Mouse (Mus musculus) ES-E14 (cell line): ENCODE results near the gene Kirrel2. TPM values are rescaled to one million over a fixed set of nuclear protein-coding genes. Genes with fewer than 3 reads are reported as not detected.

ENCODE experiments used
- DNase-seq: peaks from one replicate; pipeline ENCODE4 v3.0.0-alpha.2; 2013; ENCODE audit warnings: low read depth, low spot score
- H3K27ac ChIP-seq: 2 replicates; pipeline ENCODE4 v1.5.1; 2012; ENCODE audit warnings: low read depth, mild to moderate bottlenecking, low read length, moderate library complexity, mixed read lengths; ENCODE audit not compliant: poor library complexity, insufficient read depth, severe bottlenecking
- H3K36me3 ChIP-seq: 2 replicates; pipeline ENCODE4 v1.6.1; 2012; ENCODE audit warnings: mild to moderate bottlenecking, low read length, moderate library complexity, mixed read lengths; ENCODE audit not compliant: control insufficient read depth, poor library complexity, insufficient read depth, severe bottlenecking
- H3K4me1 ChIP-seq, 2 experiments: fragments of 150-350 bp in 1 of 2; sonication (generic) in 1 of 2; 2 replicates each; pipeline ENCODE4 v1.6.1; 2012; ENCODE audit warnings: low read length in 2 of 2, mild to moderate bottlenecking in 1 of 2, mixed read lengths in 1 of 2; ENCODE audit not compliant: control insufficient read depth in 2 of 2, insufficient read depth in 2 of 2, poor library complexity in 1 of 2
- H3K4me3 ChIP-seq, 2 experiments: fragments of 150-350 bp in 1 of 2; sonication (generic) in 1 of 2; 2 replicates each; pipeline ENCODE4 v1.5.1; 2012; ENCODE audit warnings: low read length in 2 of 2, low read depth in 1 of 2, mild to moderate bottlenecking in 1 of 2, mixed read lengths in 1 of 2; ENCODE audit not compliant: insufficient read depth in 1 of 2, poor library complexity in 1 of 2, severe bottlenecking in 1 of 2
- H3K9ac ChIP-seq: 2 replicates; pipeline ENCODE4 v1.6.1; 2012; ENCODE audit warnings: low read depth, mild to moderate bottlenecking, low read length, mixed read lengths; ENCODE audit not compliant: poor library complexity, insufficient read depth, severe bottlenecking
- H3K9me3 ChIP-seq: fragments of 150-350 bp; sonication (generic); 2 replicates; pipeline ENCODE4 v1.6.1; 2012; ENCODE audit warnings: low read depth, mild to moderate bottlenecking, low read length; ENCODE audit not compliant: control insufficient read depth, insufficient read depth
- CHD2 ChIP-seq: IDR thresholded peaks from 2 replicates; pipeline ENCODE4 v1.6.1; 2014; ENCODE audit warnings: mild to moderate bottlenecking, low read depth, low read length, inconsistent platforms
- HCFC1 ChIP-seq: IDR thresholded peaks from 2 replicates; pipeline ENCODE4 v1.6.1; 2012; ENCODE audit warnings: low read length, inconsistent platforms, borderline replicate concordance; ENCODE audit not compliant: insufficient read depth
- MAFK ChIP-seq: IDR thresholded peaks from 2 replicates; pipeline ENCODE4 v1.6.1; 2014; ENCODE audit warnings: mild to moderate bottlenecking, low read depth, low read length, inconsistent platforms; ENCODE audit not compliant: insufficient read depth
- ZC3H11A ChIP-seq: IDR thresholded peaks from 2 replicates; pipeline ENCODE4 v1.6.1; 2012; ENCODE audit warnings: low read depth, mild to moderate bottlenecking, inconsistent platforms, low read length, borderline replicate concordance
- ZNF384 ChIP-seq: IDR thresholded peaks from 2 replicates; pipeline ENCODE4 v1.6.1; 2012; ENCODE audit warnings: low read depth, low read length, inconsistent platforms
- in situ Hi-C, 2 experiments: fragments of 600-800 bp; cut with MboI; formaldehyde crosslinking; loops; one replicate each; pipeline ENCODE4 v1.15.1; 2025; ENCODE audit warnings: low sequenced_read_pairs in 2 of 2, inconsistent platforms in 1 of 2; ENCODE audit not compliant: unreplicated experiment in 2 of 2
- total RNA-seq: library from RNA; depleted of rRNA; stranded (reverse); fragments of 300-350 nt; gene quantifications from 2 replicates; pipeline ENCODE4 v1.2.3, GENCODE M21; 2012

Kirrel2 gene
- total RNA-seq, 1 experiment = 10.7 TPM

GRCm38 (mm10) chr7:30434701-30435100, 22.8 kb downstream of the Kirrel2 start:
- Histone ChIP-seq H3K27ac (peak overlapping the region; percentile 84), H3K4me1 (peaks cover 1 to 11% of the 10 kb centered on the region in 2 experiments; a peak in 3 of 4 replicates), H3K9me3 (no peaks in the 10 kb centered on the region), H3K4me3 (peak overlapping the region in 1 of 2 experiments; percentile 4; a peak in 1 of 4 replicates), H3K9ac (peak overlapping the region; percentile 10; the same call in 1 of the 2 replicates), H3K36me3 (peaks cover 10% of the 10 kb centered on the region)
- in situ Hi-C loops = no loop called here
- TF ChIP-seq ZNF384 = no peak
- no peak for TF ChIP-seq MAFK
- TF ChIP-seq CHD2 = no peak
- no peak for DNase-seq

DNA sequence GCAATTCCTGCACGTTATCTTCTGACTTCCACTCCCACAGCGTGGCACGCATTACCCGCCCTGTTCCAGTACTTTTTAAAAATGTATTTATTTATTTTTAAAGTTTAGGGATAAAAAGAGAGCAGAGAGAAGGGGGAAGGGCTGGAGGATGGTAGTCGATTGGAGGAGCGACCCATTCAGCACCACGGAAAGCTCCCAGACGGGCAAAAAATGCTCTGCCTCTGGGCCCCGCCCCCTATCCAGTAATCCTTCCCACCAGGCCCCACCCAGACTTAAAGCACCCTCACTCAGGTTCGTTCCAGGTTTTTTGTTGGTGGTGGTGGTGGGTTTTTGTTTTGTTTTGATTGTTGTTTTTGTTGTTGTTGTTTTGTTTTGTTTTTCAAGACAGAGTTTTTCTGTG, 23.3 kb downstream of the Kirrel2 start:
- H3K9ac ChIP-seq = no peak overlapping the region
- H3K27ac ChIP-seq = peak overlapping the region; percentile 84
- H3K4me3 ChIP-seq = no peak overlapping the region
- peaks cover 10% of the 10 kb centered on the region for H3K36me3 ChIP-seq
- in situ Hi-C loops = no loop called here
- peak; percentile 75 for DNase-seq
- no peaks in the 10 kb centered on the region for H3K9me3 ChIP-seq
- TF ChIP-seq ZNF384 = peak; percentile 90
- TF ChIP-seq CHD2 = no peak
- TF ChIP-seq ZC3H11A = no peak
- no peak for TF ChIP-seq HCFC1
- TF ChIP-seq MAFK = 0 out of 2 replicates have a peak, but pooled peaks have one; percentile 16
- peaks cover 1 to 11% of the 10 kb centered on the region in 2 experiments; a peak in 3 of 4 replicates for H3K4me1 ChIP-seq

- peaks cover 27% of the 10 kb centered on the region for H3K36me3 ChIP-seq
- no peak overlapping the region for H3K4me3 ChIP-seq
- peak; percentile 31; the same call in 1 of the 2 replicates for TF ChIP-seq MAFK
- no peak for TF ChIP-seq ZNF384
- 0 out of 2 replicates have a peak, but pooled peaks have one; percentile 26 for TF ChIP-seq ZC3H11A
- TF ChIP-seq CHD2 = no peak
- no peak for TF ChIP-seq HCFC1
- H3K9ac ChIP-seq = no peak overlapping the region
- no peak for DNase-seq
- H3K27ac ChIP-seq = no peak overlapping the region
- peaks cover 1 to 9% of the 10 kb centered on the region in 2 experiments; a peak in 3 of 4 replicates for H3K4me1 ChIP-seq
- no peaks in the 10 kb centered on the region for H3K9me3 ChIP-seq
- in situ Hi-C loops = no loop called here
These were observed 25.7 kb downstream of the Kirrel2 start for GRCm38 (mm10) chr7:30431793-30432192.

DNA sequence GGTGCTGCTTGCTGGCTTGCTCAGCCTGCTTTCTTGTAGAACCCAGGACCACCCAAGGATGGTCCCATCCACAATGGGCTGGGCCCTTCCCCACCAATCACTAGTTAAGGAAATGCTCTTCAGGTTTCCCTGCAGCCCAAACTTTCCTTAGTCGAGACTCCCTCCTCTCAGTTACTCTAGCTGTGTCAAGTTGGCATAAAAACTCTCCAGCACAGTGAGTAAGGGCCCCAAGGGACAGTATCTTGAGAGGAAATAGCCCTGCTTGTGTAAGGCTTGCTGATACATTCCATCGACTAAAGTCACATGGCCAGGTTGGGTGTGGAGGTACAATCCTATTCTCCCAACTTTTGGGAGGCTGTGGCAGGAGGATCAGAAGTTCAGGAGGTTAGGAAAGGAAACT, 27.3 kb downstream of the Kirrel2 start:
- Histone ChIP-seq H3K9ac (no peak overlapping the region), H3K9me3 (no peaks in the 10 kb centered on the region), H3K36me3 (peaks cover 31% of the 10 kb centered on the region), H3K4me3 (no peak overlapping the region), H3K4me1 (peaks cover 1 to 7% of the 10 kb centered on the region in 2 experiments; a peak in 2 of 4 replicates), H3K27ac (no peak overlapping the region)
- TF ChIP-seq ZC3H11A = no peak
- no peak for TF ChIP-seq ZNF384
- no peak for TF ChIP-seq MAFK
- no peak for TF ChIP-seq CHD2
- TF ChIP-seq HCFC1 = no peak
- DNase-seq = no peak
- in situ Hi-C loops = no loop called here

DNA sequence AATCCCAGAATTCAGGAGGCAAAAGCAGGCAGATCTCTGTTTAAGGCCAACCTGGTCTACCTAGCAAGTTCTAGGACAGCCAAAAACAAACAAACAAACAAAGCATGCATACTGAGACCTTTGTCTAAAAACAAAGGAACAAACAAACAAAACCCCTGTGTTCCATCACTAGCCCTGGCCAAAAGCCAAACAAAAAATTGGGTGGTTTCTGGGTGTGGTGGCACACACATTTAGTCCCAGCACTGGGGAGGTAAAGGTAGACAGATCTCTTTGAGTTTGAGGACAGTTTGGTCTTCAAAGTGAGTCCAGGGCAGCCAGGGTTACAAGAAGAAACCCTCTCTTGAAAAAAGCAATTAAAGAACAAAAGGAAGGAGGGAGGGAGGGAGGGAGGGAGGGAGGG, 28.2 kb downstream of the Kirrel2 start:
- DNase-seq = no peak
- TF ChIP-seq ZNF384 (no peak), ZC3H11A (no peak), HCFC1 (no peak), CHD2 (no peak), MAFK (no peak)
- H3K4me1 ChIP-seq = peaks cover 1 to 4% of the 10 kb centered on the region in 2 experiments; a peak in 2 of 4 replicates
- no peaks in the 10 kb centered on the region for H3K9me3 ChIP-seq
- H3K9ac ChIP-seq = no peak overlapping the region
- H3K36me3 ChIP-seq = peaks cover 34% of the 10 kb centered on the region
- no peak overlapping the region for H3K4me3 ChIP-seq
- H3K27ac ChIP-seq = no peak overlapping the region
- in situ Hi-C loops = no loop called here
